18 mouse cellular contexts compared by ENCODE assay signal in genomic region chr17:56123161-56123560, GRCm38 (mm10). TPM values are rescaled to one million over a fixed set of nuclear protein-coding genes. Genes with fewer than 3 reads are reported as not detected.
DNase-seq lines count a peak whose midpoint lies in the region; ATAC-seq and TF ChIP-seq lines count a peak whose summit lies in the region.
"Had no signal": no experiment of that assay in that cellular context is flagged by ENCODE, and none has a peak within 500 bp of the region (broad histone marks: within the 10 kb centered on the region; RNA-seq: fewer than 3 reads in every experiment).

No protein-coding gene starts in this region.

- no peak for TF ChIP-seq CTCF in E14TG2a.4 (conservative IDR thresholded peaks at IDR 0.05; ENCODE audit: low read length)

- H3K27me3 ChIP-seq in limb, embryonic 12.5 days: peaks cover 81% of the 10 kb centered on the region
- peaks cover 86% of the 10 kb centered on the region for H3K27me3 ChIP-seq in limb, embryonic 10.5 days (ENCODE audit: low read depth, poor library complexity, severe bottlenecking)
- peaks cover 81% of the 10 kb centered on the region for H3K27me3 ChIP-seq in E14TG2a.4 (ENCODE audit: insufficient read depth, low read length)

- H3K27ac ChIP-seq in limb, embryonic 12.5 days: no peak overlapping the region
- H3K27ac ChIP-seq in limb, embryonic 10.5 days: no peak overlapping the region
- no peak overlapping the region for H3K27ac ChIP-seq in brown adipose tissue, adult 24 weeks (replicated peaks; ENCODE audit: low read depth, low read length)
- H3K27ac ChIP-seq: embryonic facial prominence, embryonic 13.5 days; forebrain, embryonic 12.5 days; hindbrain, embryonic 15.5 days had no signal

- 0 out of 2 replicates have a peak overlapping the region, but pooled peaks have one; percentile 11 for H3K4me3 ChIP-seq in limb, embryonic 12.5 days (replicated peaks)
- H3K4me3 ChIP-seq in limb, embryonic 10.5 days: no peak overlapping the region
- H3K4me3 ChIP-seq in E14TG2a.4 (replicated peaks; ENCODE audit: low read length): peak overlapping the region; percentile 80
- peak overlapping the region; percentile 64 for H3K4me3 ChIP-seq in brown adipose tissue, adult 24 weeks (ENCODE audit: insufficient read depth, low read depth, low read length)
- H3K4me3 ChIP-seq: hindbrain, embryonic 15.5 days had no signal

- no peaks in the 10 kb centered on the region for H3K36me3 ChIP-seq in limb, embryonic 12.5 days
- 0 out of 2 replicates have a peak, but pooled peaks cover 4% of the 10 kb centered on the region for H3K36me3 ChIP-seq in limb, embryonic 10.5 days
- no peaks in the 10 kb centered on the region for H3K36me3 ChIP-seq in E14TG2a.4 (ENCODE audit: insufficient read depth, low read length)

- DNase-seq in cerebellum, adult 11-12 months: peak; percentile 23
- DNase-seq in cerebellum, postnatal 10 days: no peak
- no peak for DNase-seq in limb, embryonic 10.5 days (ENCODE audit: low spot score)
- DNase-seq: cerebellum, adult 18-20 months; cerebellum, postnatal 25 days; gastrocnemius, postnatal 10 days; heart, adult 2 months had no signal

- 93% methylated on average over 12 of the region's 12 CpGs for WGBS in limb, embryonic 12.5 days
- WGBS in limb, embryonic 10.5 days: 90% methylated on average over 12 of the region's 12 CpGs

- H3K4me1 ChIP-seq in limb, embryonic 12.5 days (replicated peaks): peaks cover 21% of the 10 kb centered on the region
- H3K4me1 ChIP-seq in limb, embryonic 10.5 days: peaks cover 27% of the 10 kb centered on the region
- peaks cover 37% of the 10 kb centered on the region for H3K4me1 ChIP-seq in E14TG2a.4 (replicated peaks; ENCODE audit: low read depth, low read length)
- peaks cover 7% of the 10 kb centered on the region; the same call in 1 of the 2 replicates for H3K4me1 ChIP-seq in brown adipose tissue, adult 24 weeks (ENCODE audit: control insufficient read depth, insufficient read depth, insufficient read length, low read length)

- ATAC-seq in limb, embryonic 12.5 days (ENCODE audit: insufficient number of reproducible peaks, insufficient read depth, low FRiP score, low TSS enrichment, low read depth): no peak
- ATAC-seq: forebrain, embryonic 16.5 days; inflammation-experienced regulatory T-cells, adult 6 months had no signal

- no peak overlapping the region for H3K9ac ChIP-seq in limb, embryonic 12.5 days (replicated peaks)
- H3K9ac ChIP-seq: forebrain, embryonic 12.5 days; hindbrain, embryonic 15.5 days had no signal

- H3K9me3 ChIP-seq in limb, embryonic 12.5 days: peaks cover 17% of the 10 kb centered on the region
- peaks cover 9% of the 10 kb centered on the region for H3K9me3 ChIP-seq in limb, embryonic 10.5 days (replicated peaks)
- peaks cover 10% of the 10 kb centered on the region for H3K9me3 ChIP-seq in E14TG2a.4 (ENCODE audit: low read length)
- H3K9me3 ChIP-seq: G1E had no signal

- H3K4me2 ChIP-seq in limb, embryonic 12.5 days: no peak overlapping the region
- H3K4me2 ChIP-seq: hindbrain, embryonic 15.5 days had no signal

RNA-seq across cellular contexts. Expression of gene Lrg1, which starts 1.4 kb away (rescaled TPM):
- polyA plus RNA-seq in limb, embryonic 12.5 days (2016; fragmentation: Nextera tagmentation; extraction: Ambion mirVana): 0.24 TPM in 1 of 2 replicates, not detected in the other
- polyA plus RNA-seq in limb, embryonic 10.5 days (2016; fragmentation: Nextera tagmentation; extraction: Ambion mirVana): 0.23 TPM in 1 of 2 replicates, not detected in the other
- polyA plus RNA-seq in brown adipose tissue, adult 24 weeks (2012; ENCODE audit: insufficient read depth, insufficient read length, missing spikeins): 61.5 and 101 TPM in 2 replicates
- polyA plus RNA-seq: forebrain, embryonic 16.5 days; G1E; heart, embryonic 11.5 days; hindbrain, embryonic 11.5 days; inflammation-experienced regulatory T-cells, adult 6 months had no signal

RNA-seq across cellular contexts. Expression of gene Plin5, which starts 5.8 kb away (rescaled TPM):
- polyA plus RNA-seq in limb, embryonic 12.5 days (2016; fragmentation: Nextera tagmentation; extraction: Ambion mirVana): 0.10 TPM in 2 replicates
- 0.21 and 0.36 TPM in 2 replicates for polyA plus RNA-seq in limb, embryonic 10.5 days (2016; fragmentation: Nextera tagmentation; extraction: Ambion mirVana)
- polyA plus RNA-seq in brown adipose tissue, adult 24 weeks (2012; ENCODE audit: insufficient read depth, insufficient read length, missing spikeins): 138 and 171 TPM in 2 replicates
- polyA plus RNA-seq: forebrain, embryonic 12.5 days; G1E had no signal

RNA-seq across cellular contexts. Expression of gene Plin4, which starts 13.6 kb away (rescaled TPM):
- polyA plus RNA-seq in limb, embryonic 12.5 days (2016; fragmentation: Nextera tagmentation; extraction: Ambion mirVana): 0.12 and 0.23 TPM in 2 replicates
- polyA plus RNA-seq in limb, embryonic 10.5 days (2016; fragmentation: Nextera tagmentation; extraction: Ambion mirVana): 0.08 and 0.10 TPM in 2 replicates
- polyA plus RNA-seq in brown adipose tissue, adult 24 weeks (2012; ENCODE audit: insufficient read depth, insufficient read length, missing spikeins): 195 and 205 TPM in 2 replicates
- polyA plus RNA-seq: G1E had no signal

RNA-seq across cellular contexts. Expression of gene Sema6b, which starts 17.0 kb away (rescaled TPM):
- polyA plus RNA-seq in limb, embryonic 12.5 days (2016; fragmentation: Nextera tagmentation; extraction: Ambion mirVana): 3.1 and 3.3 TPM in 2 replicates
- polyA plus RNA-seq in limb, embryonic 10.5 days (2016; fragmentation: Nextera tagmentation; extraction: Ambion mirVana): 0.88 and 1.0 TPM in 2 replicates
- 1.9 and 5.0 TPM in 2 replicates for polyA plus RNA-seq in brown adipose tissue, adult 24 weeks (2012; ENCODE audit: insufficient read depth, insufficient read length, missing spikeins)

RNA-seq across cellular contexts. Expression of gene Tnfaip8l1, which starts 39.1 kb away (rescaled TPM):
- 8.3 and 9.5 TPM in 2 replicates for polyA plus RNA-seq in limb, embryonic 12.5 days (2016; fragmentation: Nextera tagmentation; extraction: Ambion mirVana)
- polyA plus RNA-seq in limb, embryonic 10.5 days (2016; fragmentation: Nextera tagmentation; extraction: Ambion mirVana): 6.1 and 10.6 TPM in 2 replicates
- 0.36 and 1.4 TPM in 2 replicates for polyA plus RNA-seq in brown adipose tissue, adult 24 weeks (2012; ENCODE audit: insufficient read depth, insufficient read length, missing spikeins)

Comparison
In these comparisons a context has a peak if more than half of its experiments do, and no peak if none do; other contexts are left out.
1. RNA of gene Lrg1, which starts 1.4 kb away (polyA plus RNA-seq): 61.5 to 101 TPM in brown adipose tissue, adult 24 weeks; 0.23 TPM in limb, embryonic 10.5 days and 0.24 TPM in limb, embryonic 12.5 days; every median in the first group is over 10 times any median in the second.
2. RNA of gene Plin5, which starts 5.8 kb away (polyA plus RNA-seq): 138 to 171 TPM in brown adipose tissue, adult 24 weeks; 0.21 to 0.36 TPM in limb, embryonic 10.5 days and 0.10 TPM in limb, embryonic 12.5 days; every median in the first group is over 100 times any median in the second.
3. RNA of gene Plin4, which starts 13.6 kb away (polyA plus RNA-seq): 195 to 205 TPM in brown adipose tissue, adult 24 weeks; 0.12 to 0.23 TPM in limb, embryonic 12.5 days and 0.08 to 0.10 TPM in limb, embryonic 10.5 days; every median in the first group is over 100 times any median in the second.